ENCODE assay signal across 22 mouse cellular contexts in genomic region chr13:109880392-109880791, GRCm38 (mm10).
DNase-seq lines count a peak whose midpoint lies in the region; ATAC-seq and TF ChIP-seq lines count a peak whose summit lies in the region.
"Had no signal": no experiment of that assay in that cellular context is flagged by ENCODE, and none has a peak within 500 bp of the region (broad histone marks: within the 10 kb centered on the region; RNA-seq: fewer than 3 reads in every experiment).

No protein-coding gene starts in this region.

- H3K4me2 ChIP-seq in midbrain, embryonic 14.5 days (ENCODE audit: low read length) = no peak overlapping the region
- H3K4me2 ChIP-seq: forebrain, embryonic 13.5 days; hindbrain, embryonic 12.5 days; liver, embryonic 15.5 days; midbrain, embryonic 12.5 days; neural tube, embryonic 15.5 days had no signal

- H3K36me3 ChIP-seq in midbrain, embryonic 14.5 days (ENCODE audit: control insufficient read depth, insufficient read depth, low read length) = no peaks in the 10 kb centered on the region
- no peaks in the 10 kb centered on the region for H3K36me3 ChIP-seq in midbrain, embryonic 10.5 days
- H3K36me3 ChIP-seq in hindbrain, embryonic 10.5 days = no peaks in the 10 kb centered on the region
- H3K36me3 ChIP-seq: hindbrain, embryonic 12.5 days; liver, embryonic 15.5 days; midbrain, embryonic 12.5 days; neural tube, embryonic 15.5 days had no signal

- H3K27me3 ChIP-seq in midbrain, embryonic 14.5 days (ENCODE audit: control insufficient read depth, insufficient read depth, low read length) = no peaks in the 10 kb centered on the region
- H3K27me3 ChIP-seq in midbrain, embryonic 10.5 days (ENCODE audit: low read depth, poor library complexity, severe bottlenecking) = no peaks in the 10 kb centered on the region
- no peaks in the 10 kb centered on the region for H3K27me3 ChIP-seq in hindbrain, embryonic 10.5 days (ENCODE audit: insufficient read depth, poor library complexity, severe bottlenecking)
- H3K27me3 ChIP-seq: forebrain, embryonic 13.5 days; hindbrain, embryonic 12.5 days; liver, embryonic 15.5 days; midbrain, embryonic 12.5 days; neural tube, embryonic 15.5 days had no signal

- no peak overlapping the region for H3K9ac ChIP-seq in midbrain, embryonic 14.5 days (replicated peaks; ENCODE audit: low read length)
- H3K9ac ChIP-seq: forebrain, embryonic 13.5 days; hindbrain, embryonic 12.5 days; liver, embryonic 15.5 days; midbrain, embryonic 12.5 days; neural tube, embryonic 15.5 days had no signal

- DNase-seq in adrenal gland, postnatal 14 days = peak; percentile 17
- no peak for DNase-seq in adrenal gland, postnatal 36 days
- DNase-seq in kidney, adult 9 months = peak; percentile 31
- no peak for DNase-seq in kidney, adult 8-10 months
- DNase-seq in midbrain, embryonic 14.5 days = peak; percentile 34
- no peak for DNase-seq in midbrain, embryonic 10.5 days (ENCODE audit: low spot score)
- DNase-seq in brain, embryonic 14.5 days (ENCODE audit: low read depth) = peak; percentile 55
- no peak for DNase-seq in hindbrain, embryonic 10.5 days (ENCODE audit: low spot score)
- DNase-seq: adrenal gland, postnatal 10 days; embryo, embryonic 11 days; gastrocnemius, postnatal 25 days; lung, postnatal 4 days; right cerebral cortex, adult 18-20 months; thymus, adult 2 months had no signal

- no peak for TF ChIP-seq POLR2A in brain, embryonic 14.5 days (IDR thresholded peaks at IDR 0.05; ENCODE audit: borderline replicate concordance, extremely low read depth, insufficient read depth, insufficient read length, poor library complexity, severe bottlenecking)

- 58% methylated on average over 8 of the region's 8 CpGs for WGBS in midbrain, embryonic 14.5 days
- 66% methylated on average over 8 of the region's 8 CpGs for WGBS in midbrain, embryonic 10.5 days
- 60% methylated on average over 8 of the region's 8 CpGs for WGBS in hindbrain, embryonic 10.5 days

- no peak for ATAC-seq in midbrain, embryonic 14.5 days (ENCODE audit: low FRiP score, low TSS enrichment)
- ATAC-seq: forebrain, embryonic 13.5 days; inflammation-experienced regulatory T-cells, adult 6 months had no signal

- no peak overlapping the region for H3K27ac ChIP-seq in midbrain, embryonic 14.5 days (replicated peaks; ENCODE audit: low read depth, low read length)
- H3K27ac ChIP-seq in midbrain, embryonic 10.5 days (replicated peaks) = no peak overlapping the region
- no peak overlapping the region for H3K27ac ChIP-seq in hindbrain, embryonic 10.5 days
- H3K27ac ChIP-seq: forebrain, embryonic 13.5 days; hindbrain, embryonic 12.5 days; left cerebral cortex, adult 2 months; liver, embryonic 15.5 days; midbrain, embryonic 12.5 days; neural tube, embryonic 15.5 days had no signal

- no peaks in the 10 kb centered on the region for H3K9me3 ChIP-seq in midbrain, embryonic 14.5 days (ENCODE audit: control insufficient read depth, low read length)
- no peaks in the 10 kb centered on the region for H3K9me3 ChIP-seq in midbrain, embryonic 10.5 days (replicated peaks)
- no peaks in the 10 kb centered on the region for H3K9me3 ChIP-seq in hindbrain, embryonic 10.5 days
- H3K9me3 ChIP-seq: forebrain, embryonic 13.5 days; hindbrain, embryonic 12.5 days; liver, embryonic 15.5 days; midbrain, embryonic 12.5 days; neural tube, embryonic 15.5 days had no signal

- no peak for TF ChIP-seq CTCF in brain, embryonic 14.5 days (IDR thresholded peaks at IDR 0.05; ENCODE audit: borderline replicate concordance, extremely low read depth, insufficient read depth, insufficient read length)

- H3K4me3 ChIP-seq in midbrain, embryonic 14.5 days (replicated peaks; ENCODE audit: low read depth, low read length) = no peak overlapping the region
- no peak overlapping the region for H3K4me3 ChIP-seq in midbrain, embryonic 10.5 days
- no peak overlapping the region for H3K4me3 ChIP-seq in hindbrain, embryonic 10.5 days
- H3K4me3 ChIP-seq: forebrain, embryonic 13.5 days; hindbrain, embryonic 12.5 days; left cerebral cortex, adult 2 months; liver, embryonic 15.5 days; midbrain, embryonic 12.5 days; myocyte; neural tube, embryonic 15.5 days had no signal

- H3K4me1 ChIP-seq in midbrain, embryonic 14.5 days (ENCODE audit: control insufficient read depth, insufficient read depth, low read length) = no peaks in the 10 kb centered on the region
- H3K4me1 ChIP-seq in midbrain, embryonic 10.5 days = no peaks in the 10 kb centered on the region
- H3K4me1 ChIP-seq in hindbrain, embryonic 10.5 days (replicated peaks) = no peaks in the 10 kb centered on the region
- H3K4me1 ChIP-seq: forebrain, embryonic 13.5 days; hindbrain, embryonic 12.5 days; liver, embryonic 15.5 days; midbrain, embryonic 12.5 days; neural tube, embryonic 15.5 days had no signal

Comparison
In these comparisons a context has a peak if more than half of its experiments do, and no peak if none do; other contexts are left out.
1. DNase-seq: peak in adrenal gland, postnatal 14 days (single experiment), kidney, adult 9 months (single experiment), midbrain, embryonic 14.5 days (single experiment) and brain, embryonic 14.5 days (single experiment); none in adrenal gland, postnatal 36 days (0 of 2), kidney, adult 8-10 months (0 of 2), midbrain, embryonic 10.5 days (single experiment) and hindbrain, embryonic 10.5 days (single experiment).